Mouse (Mus musculus) stomach, postnatal 0 days (tissue): ENCODE data around the gene Abcc4. TPM values are rescaled to one million over a fixed set of nuclear protein-coding genes. Genes with fewer than 3 reads are reported as not detected.
"Not testable (repeated sequence)": the region's sequence is repeated elsewhere in the genome, so short reads cannot be mapped to it uniquely, and the experiment has no call there.

Source experiments
- ATAC-seq: fragments of 200-750 bp; cut with Nextera tagmentation; 2 replicates; pipeline ENCODE4 v1.8.0; 2017; ENCODE audit not compliant: low FRiP score, low TSS enrichment
- DNase-seq: peaks from one replicate; pipeline ENCODE4 v3.0.0-alpha.2; 2016; ENCODE audit warnings: low spot score
- H3K27ac ChIP-seq: fragments of 300-500 bp; sonication (generic); replicated peaks from 2 replicates; pipeline ENCODE4 v1.5.1; 2014; ENCODE audit warnings: mild to moderate bottlenecking, control low read depth
- H3K27me3 ChIP-seq: fragments of 300-500 bp; sonication (generic); 2 replicates; pipeline ENCODE4 v1.6.1; 2014; ENCODE audit warnings: low read length; ENCODE audit not compliant: control insufficient read depth, insufficient read depth
- H3K36me3 ChIP-seq: fragments of 300-500 bp; sonication (generic); 2 replicates; pipeline ENCODE4 v1.6.1; 2014; ENCODE audit warnings: low read length, mixed read lengths; ENCODE audit not compliant: control insufficient read depth, insufficient read depth
- H3K4me1 ChIP-seq: fragments of 300-500 bp; sonication (generic); replicated peaks from 2 replicates; pipeline ENCODE4 v1.6.1; 2014; ENCODE audit warnings: antibody characterized with exemption; ENCODE audit not compliant: control insufficient read depth, insufficient read depth
- H3K4me2 ChIP-seq: fragments of 300-500 bp; sonication (generic); replicated peaks from 2 replicates; pipeline ENCODE4 v1.6.1; 2014; ENCODE audit warnings: low read depth, mild to moderate bottlenecking, control low read depth, moderate library complexity
- H3K4me3 ChIP-seq: fragments of 300-500 bp; sonication (generic); 2 replicates; pipeline ENCODE4 v1.5.1; 2014; ENCODE audit warnings: low read depth, low read length, control low read depth
- H3K9ac ChIP-seq: fragments of 300-500 bp; sonication (generic); 2 replicates; pipeline ENCODE4 v1.6.1; 2014; ENCODE audit warnings: mild to moderate bottlenecking, low read length, control low read depth, mixed read lengths
- H3K9me3 ChIP-seq: fragments of 300-500 bp; sonication (generic); 2 replicates; pipeline ENCODE4 v1.6.1; 2016; ENCODE audit warnings: low read length; ENCODE audit not compliant: control insufficient read depth
- CTCF ChIP-seq: IDR thresholded peaks from 2 replicates; pipeline ENCODE4 v1.5.1; 2016; ENCODE audit warnings: antibody characterized with exemption, low read depth, mild to moderate bottlenecking, moderate library complexity
- EP300 ChIP-seq: optimal IDR thresholded peaks from 2 replicates; pipeline ENCODE3; 2016; ENCODE audit warnings: antibody characterized with exemption
- WGBS: fragments of 180-500 bp; shearing (Covaris S2); extraction: QIAGEN DNeasy Blood & Tissue Kit; methylation state at CpG from one replicate; pipeline ENCODE4 v1.1.7; 2014; 5-methylcytosine and 5-hydroxymethylcytosine counted together
- polyA plus RNA-seq: library from polyadenylated mRNA; unstranded; fragments of >200 nt; fragmentation: Nextera tagmentation; extraction: Ambion mirVana; gene quantifications from 2 replicates; pipeline ENCODE4 v1.2.1, GENCODE M21; 2015

The Abcc4 gene
- polyA plus RNA-seq, 1 experiment from 2014 or later: 1.9 TPM

DNA sequence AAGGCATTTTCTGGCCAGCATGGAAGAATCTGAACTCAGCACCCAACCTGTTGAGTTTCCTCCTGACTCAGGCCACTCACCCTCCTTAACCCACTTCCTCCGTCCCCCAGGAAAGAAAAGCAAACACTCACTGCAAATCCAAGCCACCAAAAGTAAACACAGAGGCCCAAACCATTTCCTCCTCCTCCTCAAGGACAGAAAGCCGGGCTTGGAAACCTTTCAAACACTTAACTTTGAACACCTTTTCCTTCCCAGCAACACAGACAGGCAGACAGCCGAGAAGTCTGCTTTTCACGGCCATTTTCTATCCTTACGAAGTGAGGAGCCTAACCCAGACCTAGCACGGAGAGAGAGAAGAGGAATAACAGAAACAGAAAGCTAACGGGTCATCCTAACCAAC is 50.0 kb downstream of the Abcc4 start:
- DNase-seq (peak; percentile 49), ATAC-seq (peak; percentile 21; the same call in 1 of the 2 replicates)
- H3K27me3 ChIP-seq: no peaks in the 10 kb centered on the region
- H3K4me3 ChIP-seq: no peak overlapping the region
- no peak overlapping the region for H3K9ac ChIP-seq
- peak overlapping the region; percentile 82 for H3K27ac ChIP-seq
- H3K4me2 ChIP-seq: no peak overlapping the region
- WGBS: 47% methylated on average over 7 of the region's 7 CpGs
- H3K36me3 ChIP-seq: no peaks in the 10 kb centered on the region
- no peaks in the 10 kb centered on the region for H3K9me3 ChIP-seq
- TF ChIP-seq CTCF (no peak), EP300 (no peak)
- H3K4me1 ChIP-seq: no peaks in the 10 kb centered on the region

GRCm38 (mm10) chr14:118654903-118655302 is 51.1 kb downstream of the Abcc4 start:
- ATAC-seq: no peak
- no peak for DNase-seq
- no peaks in the 10 kb centered on the region for H3K27me3 ChIP-seq
- TF ChIP-seq EP300: no peak
- no peak for TF ChIP-seq CTCF
- no peaks in the 10 kb centered on the region for H3K4me1 ChIP-seq
- H3K4me2 ChIP-seq: no peak overlapping the region
- no peaks in the 10 kb centered on the region for H3K36me3 ChIP-seq
- no peak overlapping the region for H3K4me3 ChIP-seq
- H3K27ac ChIP-seq: no peak overlapping the region
- no peaks in the 10 kb centered on the region for H3K9me3 ChIP-seq
- 31% methylated on average over 1 of the region's 2 CpGs for WGBS
- H3K9ac ChIP-seq: no peak overlapping the region

- Histone ChIP-seq H3K4me2 (no peak overlapping the region), H3K9ac (no peak overlapping the region), H3K9me3 (no peaks in the 10 kb centered on the region), H3K36me3 (no peaks in the 10 kb centered on the region), H3K27ac (no peak overlapping the region), H3K27me3 (no peaks in the 10 kb centered on the region), H3K4me1 (no peaks in the 10 kb centered on the region), H3K4me3 (no peak overlapping the region)
- no peak for DNase-seq
- TF ChIP-seq CTCF (no peak), EP300 (no peak)
- 84% methylated on average over 20 of the region's 20 CpGs for WGBS
- ATAC-seq: no peak
Observed at GRCm38 (mm10) chr14:118651704-118652439, 54.1 kb downstream of the Abcc4 start.

GRCm38 (mm10) chr14:118649895-118650256 is 56.1 kb downstream of the Abcc4 start:
- Histone ChIP-seq H3K4me3 (no peak overlapping the region), H3K27ac (no peak overlapping the region), H3K9ac (no peak overlapping the region), H3K4me2 (no peak overlapping the region), H3K36me3 (no peaks in the 10 kb centered on the region), H3K9me3 (no peaks in the 10 kb centered on the region), H3K4me1 (no peaks in the 10 kb centered on the region), H3K27me3 (no peaks in the 10 kb centered on the region)
- TF ChIP-seq CTCF: no peak
- TF ChIP-seq EP300: no peak
- DNase-seq (no peak), ATAC-seq (no peak)
- WGBS: 85% methylated on average over 2 of the region's 2 CpGs

DNA sequence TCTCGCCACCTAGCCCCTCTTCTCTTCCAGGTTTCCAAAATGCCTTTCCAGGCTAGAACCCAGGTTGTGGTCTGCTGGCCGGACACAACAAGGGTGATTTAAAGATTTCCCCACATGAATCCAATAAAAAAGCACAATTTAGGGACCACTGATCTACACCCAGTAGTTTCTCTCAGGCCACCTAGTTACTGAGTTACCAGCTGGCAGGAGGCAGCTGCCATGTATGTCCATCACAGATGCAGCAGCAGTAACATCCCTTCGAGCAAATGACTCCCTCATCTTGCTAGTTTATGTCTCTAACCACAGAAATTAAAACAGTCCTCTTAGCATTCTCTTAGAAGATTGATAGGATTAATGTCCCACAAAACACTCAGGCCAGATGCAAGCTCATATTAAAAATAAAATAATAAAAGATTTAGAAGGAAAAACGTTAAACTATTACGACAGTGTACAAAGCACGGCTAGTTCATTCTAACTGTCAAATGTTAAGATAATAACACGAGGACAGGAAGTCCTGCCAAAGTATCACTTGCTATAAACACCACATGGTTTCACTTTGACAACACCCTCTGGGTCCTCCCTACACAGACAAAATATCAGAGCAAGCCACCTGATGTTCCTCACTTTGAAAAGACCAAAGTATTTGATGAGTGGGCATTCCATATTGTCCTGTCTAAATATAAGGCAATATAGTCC is 56.7 kb downstream of the Abcc4 start:
- ATAC-seq (no peak), DNase-seq (no peak)
- WGBS: 48% methylated on average over 6 of the region's 7 CpGs
- Histone ChIP-seq H3K4me1 (no peaks in the 10 kb centered on the region), H3K4me3 (no peak overlapping the region), H3K27ac (no peak overlapping the region), H3K9ac (no peak overlapping the region), H3K4me2 (no peak overlapping the region), H3K27me3 (no peaks in the 10 kb centered on the region), H3K36me3 (no peaks in the 10 kb centered on the region), H3K9me3 (no peaks in the 10 kb centered on the region)
- no peak for TF ChIP-seq EP300
- TF ChIP-seq CTCF: no peak

GRCm38 (mm10) chr14:118642940-118643591 is 63.0 kb downstream of the Abcc4 start:
- H3K36me3 ChIP-seq, H3K27ac ChIP-seq, H3K4me2 ChIP-seq, H3K4me3 ChIP-seq, H3K27me3 ChIP-seq, DNase-seq, H3K9me3 ChIP-seq, H3K9ac ChIP-seq, H3K4me1 ChIP-seq: not testable (repeated sequence)
- 63% methylated on average over 13 of the region's 13 CpGs for WGBS
- peak; percentile 90 for ATAC-seq
